22 mouse cellular contexts compared by ENCODE assay signal in the genomic region with DNA sequence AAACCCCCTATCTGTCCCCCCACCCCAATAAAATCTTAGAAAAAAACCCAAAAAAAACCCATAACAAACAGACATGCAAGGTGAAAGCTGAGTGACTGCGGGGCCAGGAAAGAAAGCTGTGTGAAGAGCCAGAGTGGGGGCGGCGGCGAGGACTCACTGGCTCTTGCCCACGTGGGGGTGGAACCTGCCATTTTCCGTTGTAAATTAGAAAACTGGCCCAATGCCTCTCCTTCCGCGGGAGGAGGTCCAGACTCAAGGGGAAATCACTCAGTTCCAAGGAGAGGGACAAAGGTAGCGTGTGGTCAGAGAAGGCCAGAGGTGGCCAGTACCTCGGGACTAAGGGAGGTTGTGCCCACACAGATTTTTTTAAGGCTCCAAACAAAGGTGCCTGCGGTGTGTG. TPM values are rescaled to one million over a fixed set of nuclear protein-coding genes. Genes with fewer than 3 reads are reported as not detected.
DNase-seq lines count a peak whose midpoint lies in the region; ATAC-seq and TF ChIP-seq lines count a peak whose summit lies in the region.
"Had no signal": no experiment of that assay in that cellular context is flagged by ENCODE, and none has a peak within 500 bp of the region (broad histone marks: within the 10 kb centered on the region; RNA-seq: fewer than 3 reads in every experiment).

No protein-coding gene starts in this region.

- no peak overlapping the region for H3K4me2 ChIP-seq in kidney, embryonic 15.5 days
- H3K4me2 ChIP-seq: hindbrain, embryonic 14.5 days; limb, embryonic 13.5 days; midbrain, embryonic 13.5 days; neural tube, embryonic 15.5 days had no signal

- H3K9me3 ChIP-seq in kidney, embryonic 15.5 days (replicated peaks): no peaks in the 10 kb centered on the region
- no peaks in the 10 kb centered on the region for H3K9me3 ChIP-seq in E14TG2a.4 (ENCODE audit: low read length)
- H3K9me3 ChIP-seq: heart, embryonic 10.5 days; limb, embryonic 13.5 days; midbrain, embryonic 13.5 days; neural tube, embryonic 15.5 days had no signal

- DNase-seq in adrenal gland, adult 2 months: peak; percentile 60
- DNase-seq in adrenal gland, postnatal 4 days (ENCODE audit: low spot score in 2 of 2): no peak
- DNase-seq in kidney, adult 11 months: peak; percentile 72
- DNase-seq in kidney, postnatal 14 days: peak; percentile 52
- DNase-seq in cerebellum, postnatal 25 days: no peak
- no peak for DNase-seq in layer of hippocampus, postnatal 36 days
- DNase-seq: forebrain, postnatal 0 days; thymus, postnatal 14 days had no signal

- H3K27ac ChIP-seq in kidney, embryonic 15.5 days: no peak overlapping the region
- H3K27ac ChIP-seq: heart, embryonic 10.5 days; hindbrain, embryonic 14.5 days; limb, embryonic 13.5 days; liver, embryonic 14.5 days; midbrain, embryonic 13.5 days; neural tube, embryonic 15.5 days; stomach, postnatal 0 days had no signal

- no peaks in the 10 kb centered on the region for H3K27me3 ChIP-seq in kidney, embryonic 15.5 days
- peaks cover 9% of the 10 kb centered on the region for H3K27me3 ChIP-seq in E14TG2a.4 (ENCODE audit: insufficient read depth, low read length)
- H3K27me3 ChIP-seq: midbrain, embryonic 13.5 days; neural tube, embryonic 15.5 days had no signal

- H3K9ac ChIP-seq in kidney, embryonic 15.5 days: no peak overlapping the region
- H3K9ac ChIP-seq: forebrain, postnatal 0 days; hindbrain, embryonic 14.5 days; limb, embryonic 13.5 days; liver, embryonic 14.5 days; midbrain, embryonic 13.5 days; neural tube, embryonic 15.5 days had no signal

- H3K4me1 ChIP-seq in kidney, embryonic 15.5 days: peaks cover 39% of the 10 kb centered on the region
- H3K4me1 ChIP-seq in E14TG2a.4 (replicated peaks; ENCODE audit: low read depth, low read length): peaks cover 80% of the 10 kb centered on the region
- H3K4me1 ChIP-seq: midbrain, embryonic 13.5 days had no signal

- WGBS in kidney, embryonic 15.5 days: 64% methylated on average over 11 of the region's 11 CpGs

- no peaks in the 10 kb centered on the region for H3K36me3 ChIP-seq in kidney, embryonic 15.5 days
- H3K36me3 ChIP-seq in E14TG2a.4 (ENCODE audit: insufficient read depth, low read length): no peaks in the 10 kb centered on the region
- H3K36me3 ChIP-seq: limb, embryonic 13.5 days; midbrain, embryonic 13.5 days; neural tube, embryonic 15.5 days had no signal

- ATAC-seq in kidney, embryonic 15.5 days (replicated peaks; ENCODE audit: low FRiP score): no peak
- ATAC-seq: forebrain, postnatal 0 days; intestine, embryonic 16.5 days; midbrain, embryonic 13.5 days had no signal

- TF ChIP-seq CTCF in E14TG2a.4 (conservative IDR thresholded peaks at IDR 0.05; ENCODE audit: low read length): no peak

- H3K4me3 ChIP-seq in kidney, embryonic 15.5 days (replicated peaks): no peak overlapping the region
- peak overlapping the region; percentile 70 for H3K4me3 ChIP-seq in E14TG2a.4 (replicated peaks; ENCODE audit: low read length)
- H3K4me3 ChIP-seq: heart, embryonic 10.5 days; limb, embryonic 13.5 days; midbrain, embryonic 13.5 days; myocyte; neural tube, embryonic 15.5 days had no signal

RNA-seq across cellular contexts. Expression of gene Alpk3, which starts 4.5 kb away (rescaled TPM):
- total RNA-seq in adrenal gland, adult 2 months (2021): under 1 TPM; 0.17 to 0.24 TPM
- 0.03 TPM in 2 replicates for polyA plus RNA-seq in adrenal gland, adult 2 months (2012; rRNA removed)
- 1 to 10 TPM; 2.0 to 4.7 TPM for total RNA-seq in adrenal gland, postnatal 4 days (2021)
- polyA plus RNA-seq in kidney, embryonic 15.5 days (2015; fragmentation: Nextera tagmentation; extraction: Ambion mirVana): 0.42 and 0.54 TPM in 2 replicates
- total RNA-seq in layer of hippocampus, postnatal 36 days (2021): under 1 TPM; 0.46 to 0.62 TPM

RNA-seq across cellular contexts. Expression of gene Slc28a1, which starts 52.7 kb away (rescaled TPM):
- under 1 TPM in 1 of 2 experiments, not detected in 1; 0.10 TPM for total RNA-seq in adrenal gland, adult 2 months (2021)
- polyA plus RNA-seq in adrenal gland, adult 2 months (2012; rRNA removed): 0.03 TPM in 1 of 2 replicates, not detected in the other
- under 1 TPM; 0.56 TPM for total RNA-seq in adrenal gland, postnatal 4 days (2021)
- 0.13 and 0.49 TPM in 2 replicates for polyA plus RNA-seq in kidney, embryonic 15.5 days (2015; fragmentation: Nextera tagmentation; extraction: Ambion mirVana)
- not detected for total RNA-seq in layer of hippocampus, postnatal 36 days (2021)
- total RNA-seq: layer of hippocampus, adult 8-10 months had no signal
- polyA plus RNA-seq: embryonic facial prominence, embryonic 14.5 days; hindbrain, embryonic 14.5 days; lung, embryonic 16.5 days; midbrain, embryonic 13.5 days; myocyte; stomach, postnatal 0 days had no signal

Comparison
In these comparisons a context has a peak if more than half of its experiments do, and no peak if none do; other contexts are left out.
1. DNase-seq: peak in adrenal gland, adult 2 months (single experiment), kidney, adult 11 months (single experiment) and kidney, postnatal 14 days (single experiment); none in adrenal gland, postnatal 4 days (0 of 2), cerebellum, postnatal 25 days (0 of 2) and layer of hippocampus, postnatal 36 days (0 of 2).